Mouse (Mus musculus) midbrain, embryonic 15.5 days (tissue): Measurements from ENCODE around the gene Neurl1b. TPM values are rescaled to one million over a fixed set of nuclear protein-coding genes. Genes with fewer than 3 reads are reported as not detected.

Experiments used
- ATAC-seq: fragments of 200-750 bp; cut with Nextera tagmentation; replicated peaks from 2 replicates; pipeline ENCODE4 v1.8.0; 2017; ENCODE audit warnings: moderate TSS enrichment
- H3K27ac ChIP-seq: fragments of 300-500 bp; sonication (generic); 2 replicates; pipeline ENCODE4 v1.5.1; 2015; ENCODE audit warnings: mild to moderate bottlenecking, inconsistent platforms
- H3K27me3 ChIP-seq: fragments of 300-500 bp; sonication (generic); replicated peaks from 2 replicates; pipeline ENCODE4 v1.6.1; 2015; ENCODE audit warnings: inconsistent platforms
- H3K36me3 ChIP-seq: fragments of 300-500 bp; sonication (generic); replicated peaks from 2 replicates; pipeline ENCODE4 v1.6.1; 2015; ENCODE audit warnings: inconsistent platforms
- H3K4me1 ChIP-seq: fragments of 300-500 bp; sonication (generic); 2 replicates; pipeline ENCODE4 v1.6.1; 2015; ENCODE audit warnings: inconsistent platforms
- H3K4me2 ChIP-seq: fragments of 300-500 bp; sonication (generic); 2 replicates; pipeline ENCODE4 v1.6.1; 2015; ENCODE audit warnings: inconsistent platforms, mild to moderate bottlenecking, moderate library complexity
- H3K4me3 ChIP-seq: fragments of 300-500 bp; sonication (generic); 2 replicates; pipeline ENCODE4 v1.5.1; 2015; ENCODE audit warnings: mild to moderate bottlenecking, inconsistent platforms
- H3K9ac ChIP-seq: fragments of 300-500 bp; sonication (generic); 2 replicates; pipeline ENCODE4 v1.6.1; 2015; ENCODE audit warnings: mild to moderate bottlenecking, inconsistent platforms
- H3K9me3 ChIP-seq: fragments of 300-500 bp; sonication (generic); 2 replicates; pipeline ENCODE4 v1.6.1; 2016; ENCODE audit warnings: inconsistent platforms
- WGBS: fragments of 180-500 bp; shearing (Covaris S2); methylation state at CpG from one replicate; pipeline ENCODE4 v1.1.7; 2015; ENCODE audit warnings: mixed read lengths; 5-methylcytosine and 5-hydroxymethylcytosine counted together
- polyA plus RNA-seq: library from polyadenylated mRNA; unstranded; fragments of >200 nt; fragmentation: Nextera tagmentation; extraction: Ambion mirVana; gene quantifications from 2 replicates; pipeline ENCODE4 v1.2.1, GENCODE M21; 2015

Gene Neurl1b
- polyA plus RNA-seq, 1 experiment from 2014 or later = 1.9 TPM

GRCm38 (mm10) chr17:26414184-26414522 is 476 bp upstream of the Neurl1b start:
- peak overlapping the region; percentile 97 for H3K4me2 ChIP-seq
- peaks cover 15% of the 10 kb centered on the region for H3K4me1 ChIP-seq
- H3K9ac ChIP-seq = peak overlapping the region; percentile 69
- peak overlapping the region; percentile 81 for H3K4me3 ChIP-seq
- ATAC-seq = 0 out of 2 replicates have a peak, but pooled peaks have one; percentile 31
- H3K36me3 ChIP-seq = no peaks in the 10 kb centered on the region
- H3K27ac ChIP-seq = no peak overlapping the region
- H3K27me3 ChIP-seq = peaks cover 15% of the 10 kb centered on the region; the same call in 1 of the 2 replicates
- WGBS = 16% methylated on average over 5 of the region's 5 CpGs
- H3K9me3 ChIP-seq = no peaks in the 10 kb centered on the region

- Histone ChIP-seq H3K4me2 (peak overlapping the region; percentile 97), H3K4me3 (peak overlapping the region; percentile 81), H3K27ac (peak overlapping the region; percentile 27), H3K27me3 (peaks cover 15% of the 10 kb centered on the region; the same call in 1 of the 2 replicates), H3K9me3 (no peaks in the 10 kb centered on the region), H3K9ac (peak overlapping the region; percentile 69), H3K4me1 (peaks cover 15% of the 10 kb centered on the region), H3K36me3 (no peaks in the 10 kb centered on the region)
- ATAC-seq = peak; percentile 6; the same call in 1 of the 2 replicates
- under 1% methylated on average over 27 of the region's 27 CpGs for WGBS
Observed at GRCm38 (mm10) chr17:26415355-26415865, 781 bp downstream of the Neurl1b start.

GRCm38 (mm10) chr17:26416141-26416540 is 1.5 kb downstream of the Neurl1b start:
- H3K4me2 ChIP-seq = peak overlapping the region; percentile 97
- no peak for ATAC-seq
- no peaks in the 10 kb centered on the region for H3K9me3 ChIP-seq
- H3K36me3 ChIP-seq = no peaks in the 10 kb centered on the region
- H3K27ac ChIP-seq = no peak overlapping the region
- peaks cover 15% of the 10 kb centered on the region for H3K4me1 ChIP-seq
- WGBS = 60% methylated on average over 3 of the region's 3 CpGs
- H3K9ac ChIP-seq = no peak overlapping the region
- peaks cover 15% of the 10 kb centered on the region; the same call in 1 of the 2 replicates for H3K27me3 ChIP-seq
- peak overlapping the region; percentile 81 for H3K4me3 ChIP-seq

- WGBS = 85% methylated on average over 6 of the region's 6 CpGs
- no peak for ATAC-seq
- H3K27ac ChIP-seq = no peak overlapping the region
- no peaks in the 10 kb centered on the region for H3K36me3 ChIP-seq
- H3K9me3 ChIP-seq = no peaks in the 10 kb centered on the region
- H3K27me3 ChIP-seq = peaks cover 7% of the 10 kb centered on the region; the same call in 1 of the 2 replicates
- no peak overlapping the region for H3K4me3 ChIP-seq
- H3K4me2 ChIP-seq = no peak overlapping the region
- H3K4me1 ChIP-seq = peaks cover 15% of the 10 kb centered on the region
- H3K9ac ChIP-seq = no peak overlapping the region
Observed at GRCm38 (mm10) chr17:26417770-26418421, 3.3 kb downstream of the Neurl1b start.

GRCm38 (mm10) chr17:26420491-26421247 is 6.0 kb downstream of the Neurl1b start:
- Histone ChIP-seq H3K27me3 (no peaks in the 10 kb centered on the region), H3K9ac (no peak overlapping the region)
- WGBS = 79% methylated on average over 7 of the region's 7 CpGs

GRCm38 (mm10) chr17:26421561-26421960 is 6.9 kb downstream of the Neurl1b start:
- Histone ChIP-seq H3K4me1 (no peaks in the 10 kb centered on the region), H3K36me3 (no peaks in the 10 kb centered on the region), H3K27ac (no peak overlapping the region), H3K27me3 (no peaks in the 10 kb centered on the region), H3K9me3 (no peaks in the 10 kb centered on the region), H3K4me2 (no peak overlapping the region), H3K9ac (no peak overlapping the region), H3K4me3 (no peak overlapping the region)
- no peak for ATAC-seq
- WGBS = 53% methylated on average over 3 of the region's 3 CpGs

More at GRCm38 (mm10) chr17:26420491-26421247, 6.0 kb downstream of the Neurl1b start:
- H3K27ac ChIP-seq = no peak overlapping the region
- no peak for ATAC-seq
- no peaks in the 10 kb centered on the region for H3K9me3 ChIP-seq
- H3K4me2 ChIP-seq = no peak overlapping the region
- no peaks in the 10 kb centered on the region for H3K36me3 ChIP-seq
- peaks cover 4% of the 10 kb centered on the region for H3K4me1 ChIP-seq
- H3K4me3 ChIP-seq = no peak overlapping the region

- H3K36me3 ChIP-seq = no peaks in the 10 kb centered on the region
- no peaks in the 10 kb centered on the region for H3K27me3 ChIP-seq
- H3K27ac ChIP-seq = no peak overlapping the region
- H3K9me3 ChIP-seq = no peaks in the 10 kb centered on the region
- no peak overlapping the region for H3K4me2 ChIP-seq
- 89% methylated on average over 6 of the region's 6 CpGs for WGBS
- no peak for ATAC-seq
- H3K4me1 ChIP-seq = no peaks in the 10 kb centered on the region
- H3K4me3 ChIP-seq = no peak overlapping the region
- H3K9ac ChIP-seq = no peak overlapping the region
Observed at GRCm38 (mm10) chr17:26422390-26422789, 7.8 kb downstream of the Neurl1b start.

- H3K9me3 ChIP-seq = no peaks in the 10 kb centered on the region
- H3K9ac ChIP-seq = no peak overlapping the region
- H3K4me1 ChIP-seq = no peaks in the 10 kb centered on the region
- no peaks in the 10 kb centered on the region for H3K27me3 ChIP-seq
- no peak overlapping the region for H3K4me3 ChIP-seq
- H3K36me3 ChIP-seq = no peaks in the 10 kb centered on the region
- ATAC-seq = no peak
- H3K4me2 ChIP-seq = no peak overlapping the region
- no peak overlapping the region for H3K27ac ChIP-seq
- 28% methylated on average over 11 of the region's 11 CpGs for WGBS
Observed at GRCm38 (mm10) chr17:26423967-26424641, 9.5 kb downstream of the Neurl1b start.

- H3K27ac ChIP-seq = no peak overlapping the region
- no peaks in the 10 kb centered on the region for H3K36me3 ChIP-seq
- no peaks in the 10 kb centered on the region for H3K27me3 ChIP-seq
- no peak overlapping the region for H3K9ac ChIP-seq
- H3K4me3 ChIP-seq = no peak overlapping the region
- H3K4me2 ChIP-seq = no peak overlapping the region
- no peaks in the 10 kb centered on the region for H3K4me1 ChIP-seq
- no peaks in the 10 kb centered on the region for H3K9me3 ChIP-seq
- ATAC-seq = no peak
- 65% methylated on average over 13 of the region's 13 CpGs for WGBS
Observed at GRCm38 (mm10) chr17:26424973-26425735, 10.5 kb downstream of the Neurl1b start.

- 63% methylated on average over 11 of the region's 11 CpGs for WGBS
- Histone ChIP-seq H3K27ac (no peak overlapping the region), H3K36me3 (no peaks in the 10 kb centered on the region), H3K9ac (no peak overlapping the region), H3K4me1 (no peaks in the 10 kb centered on the region), H3K27me3 (peaks cover 13% of the 10 kb centered on the region; the same call in 1 of the 2 replicates), H3K4me2 (no peak overlapping the region), H3K4me3 (no peak overlapping the region), H3K9me3 (no peaks in the 10 kb centered on the region)
- ATAC-seq = no peak
Observed at GRCm38 (mm10) chr17:26433295-26433694, 18.7 kb downstream of the Neurl1b start.

GRCm38 (mm10) chr17:26437089-26437815 is 22.6 kb downstream of the Neurl1b start:
- Histone ChIP-seq H3K27ac (no peak overlapping the region), H3K27me3 (peaks cover 31% of the 10 kb centered on the region), H3K4me1 (peaks cover 6% of the 10 kb centered on the region; the same call in 1 of the 2 replicates), H3K9ac (no peak overlapping the region), H3K9me3 (no peaks in the 10 kb centered on the region), H3K4me2 (no peak overlapping the region), H3K36me3 (0 out of 2 replicates have a peak, but pooled peaks cover 7% of the 10 kb centered on the region), H3K4me3 (no peak overlapping the region)
- 89% methylated on average over 14 of the region's 14 CpGs for WGBS
- ATAC-seq = no peak
